Mouse (Mus musculus) cerebellum, adult (tissue): ENCODE measurements around the gene Plxnb1.

Experiments
- ATAC-seq: cut with Nextera tagmentation; 2 replicates; pipeline ENCODE4 v1.9.2; 2017; ENCODE audit warnings: mild to moderate bottlenecking, moderate library complexity, mixed read lengths; ENCODE audit not compliant: insufficient number of reproducible peaks, low FRiP score, low TSS enrichment

The Plxnb1 gene

GRCm38 (mm10) chr9:109098969-109099368 is 3.8 kb downstream of the Plxnb1 start:
- ATAC-seq = no peak

DNA sequence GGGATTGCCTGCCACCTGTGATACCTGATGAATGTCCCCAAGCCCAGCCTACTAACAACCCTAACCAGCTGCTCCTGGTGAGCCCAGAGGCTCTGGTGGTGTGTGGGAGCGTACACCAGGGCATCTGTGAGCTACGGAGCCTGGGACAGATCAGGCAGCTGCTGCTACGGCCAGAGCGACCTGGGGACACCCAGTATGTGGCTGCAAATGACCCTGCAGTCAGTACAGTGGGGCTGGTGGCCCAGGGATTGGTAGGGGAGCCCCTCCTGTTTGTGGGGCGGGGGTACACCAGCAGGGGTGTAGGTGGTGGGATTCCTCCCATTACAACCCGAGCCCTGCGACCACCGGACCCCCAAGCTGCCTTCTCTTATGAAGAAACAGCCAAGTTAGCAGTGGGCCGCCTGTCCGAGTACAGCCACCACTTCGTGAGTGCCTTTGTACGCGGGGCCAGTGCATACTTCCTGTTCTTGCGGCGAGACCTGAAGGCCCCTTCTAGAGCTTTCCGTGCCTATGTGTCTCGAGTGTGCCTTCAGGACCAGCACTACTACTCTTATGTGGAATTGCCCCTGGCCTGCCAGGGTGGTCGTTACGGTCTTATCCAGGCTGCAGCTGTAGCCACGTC is 5.2 kb downstream of the Plxnb1 start:
- ATAC-seq = no peak

- ATAC-seq = no peak
Observed at GRCm38 (mm10) chr9:109101933-109102445, 6.8 kb downstream of the Plxnb1 start.

- ATAC-seq = no peak
Observed at GRCm38 (mm10) chr9:109102541-109102940, 7.4 kb downstream of the Plxnb1 start.

DNA sequence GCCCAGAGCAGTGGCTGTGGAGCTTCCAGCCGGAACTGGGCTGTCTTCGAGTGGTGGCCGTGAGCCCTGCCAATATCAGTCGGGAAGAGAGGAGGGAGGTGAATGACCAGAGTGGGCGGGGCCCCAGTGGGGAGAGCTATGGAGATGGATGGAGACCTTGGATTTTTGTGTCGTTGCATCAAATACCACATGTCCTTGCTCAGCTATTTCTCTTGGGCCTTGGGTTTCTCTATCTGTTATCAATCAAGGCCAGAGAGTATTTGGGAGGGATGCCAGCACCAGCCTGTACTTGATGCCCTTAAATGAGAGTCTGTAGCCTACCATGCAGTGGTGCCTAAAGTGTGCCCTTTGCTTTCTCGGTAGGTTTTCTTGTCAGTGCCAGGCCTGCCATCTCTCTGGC is 8.1 kb downstream of the Plxnb1 start:
- no peak for ATAC-seq

- ATAC-seq = no peak
Observed at GRCm38 (mm10) chr9:109104083-109104482, 8.9 kb downstream of the Plxnb1 start.

DNA sequence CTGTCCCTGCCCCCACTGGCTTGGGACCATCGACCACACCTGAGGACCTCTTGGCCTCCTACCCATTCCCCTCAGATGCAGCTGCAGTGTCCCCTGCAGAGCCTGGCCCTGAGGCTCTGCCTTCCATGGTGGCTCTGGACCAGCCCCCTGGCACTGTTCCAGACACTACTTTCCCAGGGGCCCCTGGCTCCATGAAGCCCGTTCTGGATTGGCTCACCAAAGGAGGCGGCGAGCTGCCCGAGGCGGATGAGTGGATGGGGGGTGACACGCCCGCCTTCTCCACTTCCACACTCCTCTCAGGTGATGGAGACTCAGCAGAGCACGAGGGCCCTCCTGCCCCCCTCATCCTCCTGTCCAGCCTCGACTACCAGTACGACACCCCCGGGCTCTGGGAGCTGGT is 9.8 kb downstream of the Plxnb1 start:
- no peak for ATAC-seq

GRCm38 (mm10) chr9:109105648-109106047 is 10.5 kb downstream of the Plxnb1 start:
- ATAC-seq = no peak

DNA sequence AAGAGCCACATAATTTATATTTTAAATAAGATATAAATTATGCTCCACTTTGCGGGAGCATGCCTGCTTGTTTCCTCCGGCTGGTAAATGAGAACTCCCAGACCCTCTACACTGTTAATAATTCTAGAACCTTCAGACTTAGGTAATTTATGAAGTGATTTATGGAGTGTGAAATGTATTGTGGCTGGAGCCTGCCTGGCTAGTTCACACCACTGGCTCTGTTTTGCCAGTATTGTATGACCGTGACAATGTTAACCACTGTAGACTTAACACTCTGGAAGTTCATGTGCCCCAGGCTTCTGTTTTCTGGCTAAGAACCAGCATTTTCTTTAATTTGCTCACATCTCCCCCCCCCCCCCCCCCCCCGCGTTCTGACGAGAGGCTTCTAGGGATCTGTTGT is 12.2 kb downstream of the Plxnb1 start:
- ATAC-seq = no peak

GRCm38 (mm10) chr9:109110240-109110639 is 15.1 kb downstream of the Plxnb1 start:
- no peak for ATAC-seq

GRCm38 (mm10) chr9:109111101-109111500 is 15.9 kb downstream of the Plxnb1 start:
- no peak for ATAC-seq

DNA sequence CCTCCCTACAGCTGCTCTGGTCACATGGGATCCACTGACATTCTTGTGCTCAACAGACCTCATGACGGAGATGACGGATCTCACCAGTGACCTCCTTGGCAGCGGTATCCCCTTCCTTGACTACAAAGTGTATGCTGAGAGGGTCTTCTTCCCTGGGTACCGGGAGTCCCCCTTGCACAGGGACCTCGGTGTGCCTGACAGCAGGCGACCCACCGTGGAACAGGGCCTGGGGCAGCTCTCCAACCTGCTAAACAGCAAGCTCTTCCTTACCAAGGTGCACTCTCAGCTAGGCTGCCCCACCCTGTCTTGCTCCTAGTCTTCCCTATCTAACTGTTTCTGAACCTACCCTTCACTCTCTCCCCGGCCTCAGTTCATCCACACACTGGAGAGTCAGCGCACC is 16.4 kb downstream of the Plxnb1 start:
- ATAC-seq = no peak

- no peak for ATAC-seq
Observed at GRCm38 (mm10) chr9:109113331-109113730, 18.1 kb downstream of the Plxnb1 start.

GRCm38 (mm10) chr9:109114276-109114675 is 19.1 kb downstream of the Plxnb1 start:
- no peak for ATAC-seq

DNA sequence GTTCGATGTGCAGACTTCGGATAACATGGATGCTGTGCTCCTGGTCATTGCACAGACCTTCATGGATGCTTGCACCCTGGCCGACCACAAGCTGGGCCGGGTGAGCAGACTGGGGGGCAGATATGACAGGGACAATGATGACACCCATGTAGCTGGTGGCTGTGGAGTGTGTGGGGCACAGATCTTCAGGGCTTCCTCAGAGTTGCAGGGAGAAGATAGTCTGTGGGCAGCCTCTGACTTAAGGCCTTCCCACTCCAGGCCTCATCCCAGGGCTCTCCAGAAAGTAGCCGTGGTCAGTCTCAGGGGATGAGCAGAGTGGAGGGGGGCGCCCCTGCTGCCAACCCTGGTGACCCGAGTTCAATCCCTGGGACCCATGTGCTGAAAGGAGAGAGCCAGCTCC is 19.7 kb downstream of the Plxnb1 start:
- ATAC-seq = no peak

- ATAC-seq = no peak
Observed at GRCm38 (mm10) chr9:109116205-109116604, 21.0 kb downstream of the Plxnb1 start.

DNA sequence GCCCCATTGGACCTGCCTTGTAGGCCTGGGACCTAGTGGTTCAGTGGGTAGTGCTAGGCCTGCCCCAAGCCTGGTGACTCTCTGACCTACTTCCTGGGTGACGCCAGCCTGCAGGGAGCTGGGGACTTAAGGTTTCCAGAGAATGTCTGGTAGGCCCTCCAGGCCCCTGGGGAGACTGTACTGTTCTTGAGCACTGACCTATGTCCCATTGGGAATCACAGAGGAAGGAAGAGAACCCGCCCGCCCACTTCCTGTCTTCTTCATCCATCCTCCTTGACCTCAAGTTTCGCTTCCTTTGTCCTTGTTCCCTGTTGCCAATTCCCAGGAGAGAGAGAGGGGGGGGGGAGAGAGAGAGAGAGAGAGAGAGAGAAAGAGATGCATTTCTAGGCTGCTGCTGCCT is 22.9 kb downstream of the Plxnb1 start:
- no peak for ATAC-seq

- no peak for ATAC-seq
Observed at GRCm38 (mm10) chr9:109119571-109119970, 24.4 kb downstream of the Plxnb1 start.

DNA sequence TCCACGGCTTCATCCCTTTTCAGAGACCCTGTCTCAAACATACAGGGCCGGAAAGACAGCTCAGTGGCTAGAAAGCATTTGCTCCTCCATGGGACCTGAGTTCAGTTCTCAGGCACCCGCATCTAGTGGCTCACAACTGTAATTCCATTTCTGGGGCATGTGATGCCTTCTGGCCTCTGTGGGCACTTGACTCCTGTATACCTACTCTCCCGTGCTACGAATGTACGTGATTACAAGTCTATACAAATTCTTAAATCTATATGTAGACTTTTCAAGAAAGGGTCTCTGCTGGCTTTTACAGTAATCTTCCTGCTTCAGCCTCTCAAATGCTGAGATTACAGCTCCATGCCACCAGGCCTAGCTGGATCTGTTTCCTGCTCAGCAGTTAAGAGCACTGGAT is 25.8 kb downstream of the Plxnb1 start:
- no peak for ATAC-seq

DNA sequence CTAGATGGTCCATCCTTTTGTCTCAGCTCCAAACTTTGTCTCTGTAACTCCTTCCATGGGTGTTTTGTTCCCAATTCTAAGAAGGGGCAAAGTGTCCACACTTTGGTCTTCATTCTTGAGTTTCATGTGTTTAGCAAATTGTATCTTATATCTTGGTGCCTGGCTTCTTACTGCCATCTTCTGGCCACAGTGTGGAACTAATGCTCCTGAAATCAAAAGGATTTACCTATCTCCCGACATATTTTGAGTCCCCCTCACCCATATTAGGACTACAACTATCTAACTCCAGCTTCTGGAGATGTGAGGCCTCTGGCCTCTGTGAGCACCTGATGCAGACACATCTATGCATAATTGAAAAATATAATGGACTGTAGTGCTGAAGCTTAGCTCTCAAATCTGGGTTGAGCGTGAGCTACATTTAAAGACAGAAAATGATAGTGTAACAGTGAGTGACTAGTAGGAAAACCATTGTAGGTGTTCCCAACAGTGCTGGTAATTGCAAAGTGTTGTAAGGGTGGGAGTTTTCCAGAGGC is 27.4 kb downstream of the Plxnb1 start:
- no peak for ATAC-seq

DNA sequence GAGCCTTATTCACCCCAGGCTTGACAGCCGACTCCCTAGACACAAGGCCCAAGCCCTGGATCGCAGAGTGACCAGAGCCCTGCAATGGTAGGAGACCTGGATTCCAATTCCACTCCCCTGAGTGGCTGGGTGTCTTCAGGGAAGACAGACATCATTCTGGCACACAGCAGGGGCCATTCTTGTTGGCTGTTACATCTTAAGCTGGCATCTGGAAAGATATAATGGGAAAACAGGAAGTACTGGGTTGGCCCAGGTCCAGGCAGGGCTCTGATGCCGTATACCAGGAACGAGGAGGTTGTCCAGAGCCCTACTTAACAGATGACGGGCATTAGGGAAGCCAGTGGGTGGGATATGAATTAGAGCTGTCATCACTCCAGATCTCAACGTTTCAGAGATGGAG is 28.1 kb downstream of the Plxnb1 start:
- no peak for ATAC-seq

- no peak for ATAC-seq
Observed at GRCm38 (mm10) chr9:109124164-109124563, 29.0 kb downstream of the Plxnb1 start.
